Mouse (Mus musculus) layer of hippocampus, postnatal 10 days (tissue): ENCODE data around the gene Dstn. TPM values are rescaled to one million over a fixed set of nuclear protein-coding genes. Genes with fewer than 3 reads are reported as not detected.
A peak's percentile ranks its signal among the peaks of the same experiment; 100 is the strongest.

Experiments
- DNase-seq, 2 experiments: peaks; one replicate each; pipeline ENCODE4 v3.0.0; 2021; ENCODE audit warnings: low spot score in 2 of 2
- total RNA-seq, 2 experiments: library from RNA; stranded (reverse); gene quantifications; 2 replicates each; pipeline ENCODE4 v1.2.3; 2021

Gene Dstn
- total RNA-seq, 2 experiments from 2014 or later: 257 to 268 TPM

- no peak for DNase-seq
These were observed 899 bp upstream of the Dstn start for GRCm38 (mm10) chr2:143914221-143914620.

- DNase-seq: peak in 1 of 2 experiments; percentile 54
These were observed 548 bp downstream of the Dstn start for GRCm38 (mm10) chr2:143915600-143916135.

- no peak for DNase-seq
These were observed 1.1 kb downstream of the Dstn start for GRCm38 (mm10) chr2:143916229-143916628.

- no peak for DNase-seq
These were observed 2.5 kb downstream of the Dstn start for GRCm38 (mm10) chr2:143917622-143918021.

GRCm38 (mm10) chr2:143918831-143919502, 3.8 kb downstream of the Dstn start:
- DNase-seq: no peak

- DNase-seq: no peak
These were observed 9.0 kb downstream of the Dstn start for GRCm38 (mm10) chr2:143924085-143924484.

- no peak for DNase-seq
These were observed 10.7 kb downstream of the Dstn start for GRCm38 (mm10) chr2:143925826-143926225.

GRCm38 (mm10) chr2:143929607-143930311, 14.6 kb downstream of the Dstn start:
- DNase-seq: no peak

GRCm38 (mm10) chr2:143932340-143932873, 17.3 kb downstream of the Dstn start:
- no peak for DNase-seq

- no peak for DNase-seq
These were observed 18.4 kb downstream of the Dstn start for GRCm38 (mm10) chr2:143933516-143933915.

- no peak for DNase-seq
These were observed 19.3 kb downstream of the Dstn start for GRCm38 (mm10) chr2:143934439-143934838.

GRCm38 (mm10) chr2:143937861-143938260, 22.7 kb downstream of the Dstn start:
- DNase-seq: no peak

- DNase-seq: no peak
These were observed 25.3 kb downstream of the Dstn start for GRCm38 (mm10) chr2:143940406-143940805.

GRCm38 (mm10) chr2:143944796-143945195, 29.7 kb downstream of the Dstn start:
- DNase-seq: no peak

GRCm38 (mm10) chr2:143945466-143946075, 30.5 kb downstream of the Dstn start:
- no peak for DNase-seq

- DNase-seq: no peak
These were observed 31.3 kb downstream of the Dstn start for GRCm38 (mm10) chr2:143946399-143946798.

- no peak for DNase-seq
These were observed 32.9 kb downstream of the Dstn start for GRCm38 (mm10) chr2:143947981-143948380.

GRCm38 (mm10) chr2:143948416-143948815, 33.3 kb downstream of the Dstn start:
- no peak for DNase-seq

- no peak for DNase-seq
These were observed 34.1 kb downstream of the Dstn start for GRCm38 (mm10) chr2:143949217-143949616.

- DNase-seq: no peak
These were observed 35.3 kb downstream of the Dstn start for GRCm38 (mm10) chr2:143950290-143951027.

GRCm38 (mm10) chr2:143951028-143951420, 35.9 kb downstream of the Dstn start:
- no peak for DNase-seq
